Mouse (Mus musculus): ENCODE measurements around the gene Rnf130. TPM values are rescaled to one million over a fixed set of nuclear protein-coding genes. Genes with fewer than 3 reads are reported as not detected.

Rnf130 gene
- total RNA-seq, 1 experiment from 2014 or later, result 253 TPM

- no peak for ATAC-seq (ENCODE audit: extremely low read depth, insufficient number of reproducible peaks, low FRiP score, poor library complexity, severe bottlenecking)
These were observed 97.5 kb downstream of the Rnf130 start for GRCm38 (mm10) chr11:50122631-50123081.

- ATAC-seq (ENCODE audit: extremely low read depth, insufficient number of reproducible peaks, low FRiP score, poor library complexity, severe bottlenecking), result no peak
These were observed 102.6 kb downstream of the Rnf130 start for GRCm38 (mm10) chr11:50127781-50128180.

GRCm38 (mm10) chr11:50130811-50131766, 105.9 kb downstream of the Rnf130 start, which contains the start of gene Tbc1d9b:
Tbc1d9b (plus strand) TSS chr11:50131396.
- peak; percentile 86 for ATAC-seq (ENCODE audit: extremely low read depth, insufficient number of reproducible peaks, low FRiP score, poor library complexity, severe bottlenecking)

- no peak for ATAC-seq (ENCODE audit: extremely low read depth, insufficient number of reproducible peaks, low FRiP score, poor library complexity, severe bottlenecking)
These were observed 106.7 kb downstream of the Rnf130 start for GRCm38 (mm10) chr11:50131801-50132201.

GRCm38 (mm10) chr11:50132265-50132664, 107.1 kb downstream of the Rnf130 start:
- ATAC-seq (ENCODE audit: extremely low read depth, insufficient number of reproducible peaks, low FRiP score, poor library complexity, severe bottlenecking), result no peak

- ATAC-seq (ENCODE audit: extremely low read depth, insufficient number of reproducible peaks, low FRiP score, poor library complexity, severe bottlenecking), result no peak
These were observed 109.2 kb downstream of the Rnf130 start for GRCm38 (mm10) chr11:50134136-50134859.

GRCm38 (mm10) chr11:50138206-50138822, 113.2 kb downstream of the Rnf130 start:
- no peak for ATAC-seq (ENCODE audit: extremely low read depth, insufficient number of reproducible peaks, low FRiP score, poor library complexity, severe bottlenecking)

GRCm38 (mm10) chr11:50139571-50139970, 114.4 kb downstream of the Rnf130 start:
- ATAC-seq (ENCODE audit: extremely low read depth, insufficient number of reproducible peaks, low FRiP score, poor library complexity, severe bottlenecking), result no peak

- ATAC-seq (ENCODE audit: extremely low read depth, insufficient number of reproducible peaks, low FRiP score, poor library complexity, severe bottlenecking), result no peak
These were observed 120.4 kb downstream of the Rnf130 start for GRCm38 (mm10) chr11:50145529-50145928.

- ATAC-seq (ENCODE audit: extremely low read depth, insufficient number of reproducible peaks, low FRiP score, poor library complexity, severe bottlenecking), result no peak
These were observed 121.0 kb downstream of the Rnf130 start for GRCm38 (mm10) chr11:50146121-50146520.

GRCm38 (mm10) chr11:50147267-50147957, 122.3 kb downstream of the Rnf130 start:
- no peak for ATAC-seq (ENCODE audit: extremely low read depth, insufficient number of reproducible peaks, low FRiP score, poor library complexity, severe bottlenecking)

- no peak for ATAC-seq (ENCODE audit: extremely low read depth, insufficient number of reproducible peaks, low FRiP score, poor library complexity, severe bottlenecking)
These were observed 122.9 kb downstream of the Rnf130 start for GRCm38 (mm10) chr11:50147958-50148476.

GRCm38 (mm10) chr11:50149200-50149599, 124.1 kb downstream of the Rnf130 start:
- no peak for ATAC-seq (ENCODE audit: extremely low read depth, insufficient number of reproducible peaks, low FRiP score, poor library complexity, severe bottlenecking)

GRCm38 (mm10) chr11:50149603-50150150, 124.5 kb downstream of the Rnf130 start:
- ATAC-seq (ENCODE audit: extremely low read depth, insufficient number of reproducible peaks, low FRiP score, poor library complexity, severe bottlenecking), result no peak

GRCm38 (mm10) chr11:50151374-50151773, 126.2 kb downstream of the Rnf130 start:
- no peak for ATAC-seq (ENCODE audit: extremely low read depth, insufficient number of reproducible peaks, low FRiP score, poor library complexity, severe bottlenecking)

GRCm38 (mm10) chr11:50154166-50154565, 129.0 kb downstream of the Rnf130 start:
- no peak for ATAC-seq (ENCODE audit: extremely low read depth, insufficient number of reproducible peaks, low FRiP score, poor library complexity, severe bottlenecking)

Measured in neutrophil, adult 5-6 weeks (primary cell).